Mouse (Mus musculus) cerebellum, adult 2 months (tissue): ENCODE data around the gene Vmn1r87.
"Not testable (repeated sequence)": the region's sequence is repeated elsewhere in the genome, so short reads cannot be mapped to it uniquely, and the experiment has no call there.

Experiments used
- CTCF ChIP-seq: fragments of 200-500 bp; IDR thresholded peaks from 2 replicates; pipeline ENCODE4 v1.5.1; 2011; ENCODE audit warnings: low read depth, mild to moderate bottlenecking, control low read depth, low read length, moderate library complexity, borderline replicate concordance; ENCODE audit not compliant: insufficient read depth
- POLR2A ChIP-seq: fragments of 200-500 bp; IDR thresholded peaks from 2 replicates; pipeline ENCODE4 v1.6.1; 2011; ENCODE audit warnings: low read length, control low read depth, borderline replicate concordance; ENCODE audit not compliant: insufficient read depth

DNA sequence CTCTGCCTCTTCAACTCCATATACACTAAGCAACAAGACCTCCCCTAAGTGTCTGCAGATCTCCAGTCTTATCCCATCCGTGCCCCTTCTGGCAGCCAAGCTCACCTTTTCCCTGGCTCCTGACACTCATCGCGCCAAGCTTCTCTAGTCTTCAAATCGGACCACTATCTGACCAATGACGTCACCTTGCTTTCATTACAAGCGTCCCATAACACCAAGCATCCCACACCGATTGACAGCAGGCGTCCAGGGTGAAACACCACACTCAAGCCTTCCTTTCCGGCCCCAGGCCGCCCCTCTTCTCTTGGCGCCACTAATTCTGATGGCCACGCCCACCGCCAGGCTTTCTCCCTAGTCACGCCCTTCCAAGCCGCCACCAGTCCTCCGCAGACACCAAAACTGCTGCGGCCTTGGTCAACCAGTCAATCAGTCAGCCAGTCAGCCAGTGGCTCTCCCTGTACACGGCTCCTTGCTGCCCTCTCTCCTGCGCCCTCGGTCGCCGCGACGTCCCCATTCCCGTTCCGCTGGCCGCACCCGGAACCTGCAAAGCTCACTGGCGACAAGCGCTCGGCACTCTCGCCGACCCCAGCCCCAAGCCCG is 16.3 kb downstream of the Vmn1r87 start:
- TF ChIP-seq POLR2A, CTCF: not testable (repeated sequence)
